Mouse (Mus musculus): ENCODE measurements around the gene Dgki. TPM values are rescaled to one million over a fixed set of nuclear protein-coding genes. Genes with fewer than 3 reads are reported as not detected.

Gene Dgki
- polyA plus RNA-seq, 1 experiment from 2014 or later = 5.9 TPM

GRCm38 (mm10) chr6:37291171-37291570, 8.8 kb downstream of the Dgki start:
- ATAC-seq (ENCODE audit: low FRiP score) = no peak
- WGBS = 97% methylated on average over 1 of the region's 1 CpGs
- H3K4me2 ChIP-seq = no peak overlapping the region

DNA sequence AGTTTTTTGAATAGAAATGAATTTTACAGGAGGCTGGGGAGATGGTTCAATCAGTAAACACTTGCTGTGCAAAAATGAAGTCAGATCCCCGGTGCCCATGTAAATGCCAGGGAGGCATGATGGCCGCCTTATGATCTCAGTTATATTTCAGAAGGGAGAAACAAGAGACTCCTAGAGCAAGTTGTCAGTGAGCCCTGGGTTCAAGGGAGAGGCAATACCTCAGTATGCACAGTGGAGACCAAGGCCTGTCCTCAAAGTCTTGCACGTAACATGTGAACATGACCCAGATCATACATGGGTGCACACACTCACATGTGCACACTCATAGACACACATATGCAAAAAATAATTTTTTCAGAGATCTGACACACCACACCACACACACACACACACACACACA, 9.3 kb downstream of the Dgki start:
- no peaks in the 10 kb centered on the region for H3K9me3 ChIP-seq
- peaks cover 16% of the 10 kb centered on the region; the same call in 1 of the 2 replicates for H3K4me1 ChIP-seq (replicated peaks)
- ATAC-seq (ENCODE audit: low FRiP score) = no peak
- 0 out of 2 replicates have a peak, but pooled peaks cover 8% of the 10 kb centered on the region for H3K36me3 ChIP-seq
- no peak overlapping the region for H3K27ac ChIP-seq
- over 99% methylated on average over 3 of the region's 3 CpGs for WGBS
- no peak overlapping the region for H3K9ac ChIP-seq
- no peak overlapping the region for H3K4me3 ChIP-seq
- no peak overlapping the region for H3K4me2 ChIP-seq
- H3K27me3 ChIP-seq = no peaks in the 10 kb centered on the region

More at GRCm38 (mm10) chr6:37291171-37291570, 8.8 kb downstream of the Dgki start:
- no peaks in the 10 kb centered on the region for H3K9me3 ChIP-seq
- H3K9ac ChIP-seq = no peak overlapping the region
- H3K27ac ChIP-seq = no peak overlapping the region
- H3K4me1 ChIP-seq (replicated peaks) = peaks cover 20% of the 10 kb centered on the region
- 0 out of 2 replicates have a peak, but pooled peaks cover 5% of the 10 kb centered on the region for H3K36me3 ChIP-seq
- H3K27me3 ChIP-seq = no peaks in the 10 kb centered on the region
- no peak overlapping the region for H3K4me3 ChIP-seq

DNA sequence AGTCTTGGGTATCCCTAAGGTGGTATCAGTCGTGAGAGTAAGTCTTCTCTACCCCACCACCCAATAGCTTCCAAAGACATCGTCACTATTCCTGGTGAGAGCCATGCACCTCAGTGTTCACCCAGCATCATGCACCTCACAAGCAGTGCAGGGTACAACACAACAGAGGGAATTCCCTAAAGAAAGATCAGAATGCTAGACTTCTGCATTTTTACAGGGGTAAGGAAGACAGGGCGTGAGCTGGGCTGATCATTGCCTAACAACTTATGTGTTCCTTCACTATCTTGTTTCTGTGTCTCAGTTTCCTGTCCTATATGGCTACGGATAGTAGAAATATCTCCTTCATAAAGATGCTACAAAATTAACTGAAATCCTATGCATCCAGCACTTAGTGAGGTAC, 13.8 kb downstream of the Dgki start:
- Histone ChIP-seq H3K4me2 (no peak overlapping the region), H3K4me1 (replicated peaks) (no peaks in the 10 kb centered on the region), H3K9me3 (no peaks in the 10 kb centered on the region), H3K4me3 (no peak overlapping the region), H3K27ac (no peak overlapping the region), H3K27me3 (no peaks in the 10 kb centered on the region), H3K9ac (no peak overlapping the region), H3K36me3 (peaks cover 11% of the 10 kb centered on the region; the same call in 1 of the 2 replicates)
- 95% methylated on average over 4 of the region's 4 CpGs for WGBS
- no peak for ATAC-seq (ENCODE audit: low FRiP score)

- no peak for ATAC-seq (ENCODE audit: low FRiP score)
- Histone ChIP-seq H3K9ac (no peak overlapping the region), H3K4me2 (no peak overlapping the region), H3K36me3 (peaks cover 11% of the 10 kb centered on the region; the same call in 1 of the 2 replicates), H3K27me3 (no peaks in the 10 kb centered on the region), H3K4me1 (replicated peaks) (no peaks in the 10 kb centered on the region), H3K9me3 (no peaks in the 10 kb centered on the region), H3K27ac (no peak overlapping the region), H3K4me3 (no peak overlapping the region)
- 95% methylated on average over 9 of the region's 9 CpGs for WGBS
Measured at GRCm38 (mm10) chr6:37284879-37285278, 15.1 kb downstream of the Dgki start.

DNA sequence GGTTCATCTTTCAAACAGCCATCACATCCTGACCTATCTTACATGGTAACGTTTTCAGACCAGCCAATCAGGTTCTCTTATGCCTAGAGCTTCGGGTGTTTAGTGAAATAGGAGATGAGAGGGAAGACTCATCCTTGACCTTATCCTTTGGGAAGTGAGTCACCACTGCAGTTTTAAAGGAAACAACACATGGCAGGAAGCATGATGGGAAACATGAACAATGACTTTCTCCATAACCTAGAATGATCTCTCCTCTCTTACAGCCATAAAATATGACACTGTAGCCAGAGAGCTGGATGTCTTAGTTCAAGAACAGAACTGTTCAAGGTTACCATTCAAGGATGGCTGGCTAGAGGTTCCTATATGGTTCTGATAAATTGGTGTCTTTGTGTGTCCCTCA, 16.6 kb downstream of the Dgki start:
- no peak overlapping the region for H3K9ac ChIP-seq
- WGBS = 70% methylated on average over 2 of the region's 2 CpGs
- no peaks in the 10 kb centered on the region for H3K4me1 ChIP-seq (replicated peaks)

GRCm38 (mm10) chr6:37282659-37283058, 17.3 kb downstream of the Dgki start:
- WGBS = 82% methylated on average over 1 of the region's 1 CpGs
- ATAC-seq (ENCODE audit: low FRiP score) = no peak
- Histone ChIP-seq H3K4me3 (no peak overlapping the region), H3K9me3 (no peaks in the 10 kb centered on the region), H3K9ac (no peak overlapping the region), H3K4me1 (replicated peaks) (no peaks in the 10 kb centered on the region), H3K36me3 (peaks cover 11% of the 10 kb centered on the region; the same call in 1 of the 2 replicates), H3K27ac (no peak overlapping the region), H3K27me3 (no peaks in the 10 kb centered on the region), H3K4me2 (no peak overlapping the region)

More for the DNA sequence above, 16.6 kb downstream of the Dgki start:
- Histone ChIP-seq H3K4me2 (no peak overlapping the region), H3K27me3 (no peaks in the 10 kb centered on the region), H3K36me3 (peaks cover 11% of the 10 kb centered on the region; the same call in 1 of the 2 replicates), H3K27ac (no peak overlapping the region), H3K9me3 (no peaks in the 10 kb centered on the region), H3K4me3 (no peak overlapping the region)
- ATAC-seq (ENCODE audit: low FRiP score) = no peak

DNA sequence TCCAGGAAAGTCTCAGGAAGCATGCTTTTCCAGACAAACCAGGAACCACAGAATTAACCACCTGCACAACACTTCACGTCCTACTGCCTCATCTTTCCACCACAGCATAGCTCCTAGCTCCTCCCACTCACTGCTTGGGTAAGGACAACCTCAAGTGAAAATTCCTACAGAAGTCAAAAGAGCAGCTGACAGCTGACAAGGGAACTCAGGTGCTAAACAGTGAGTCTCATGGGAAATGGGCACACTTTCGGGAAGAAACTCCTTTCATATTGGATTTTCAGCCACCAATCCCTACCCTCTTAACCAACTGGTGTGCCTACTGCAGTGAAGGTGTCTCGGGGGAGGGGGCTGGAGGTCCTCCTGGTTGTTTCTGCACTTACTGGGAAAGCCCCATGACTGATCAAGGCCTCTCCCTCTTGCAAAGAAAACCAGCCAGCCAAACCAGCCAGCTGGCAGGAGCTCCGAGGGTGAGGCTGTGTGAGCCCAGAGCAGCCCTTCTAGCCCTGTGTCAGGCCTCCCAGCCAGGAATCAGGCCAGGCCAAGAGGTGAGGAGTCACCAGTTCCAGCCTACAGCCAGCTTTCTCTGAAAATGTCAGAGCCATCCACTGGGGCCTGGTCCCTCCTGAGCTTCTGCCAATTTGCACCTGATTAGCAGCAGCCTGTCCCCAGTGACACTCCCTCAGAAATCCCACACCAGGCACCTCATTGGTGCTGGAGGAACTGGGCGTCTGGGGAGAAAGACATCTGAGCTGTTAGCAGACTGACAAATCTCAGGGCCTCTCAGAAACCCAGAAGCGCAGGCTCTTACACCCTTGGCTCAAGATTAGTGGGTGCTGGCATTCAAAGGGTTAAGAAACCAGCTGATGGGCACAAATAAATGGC, 22.9 kb downstream of the Dgki start:
- Histone ChIP-seq H3K27ac (peak overlapping the region; percentile 35), H3K4me1 (replicated peaks) (peaks cover 9% of the 10 kb centered on the region), H3K9me3 (no peaks in the 10 kb centered on the region), H3K36me3 (no peaks in the 10 kb centered on the region), H3K27me3 (no peaks in the 10 kb centered on the region), H3K9ac (no peak overlapping the region), H3K4me3 (no peak overlapping the region), H3K4me2 (no peak overlapping the region)
- ATAC-seq (ENCODE audit: low FRiP score) = no peak
- WGBS = 62% methylated on average over 6 of the region's 6 CpGs

DNA sequence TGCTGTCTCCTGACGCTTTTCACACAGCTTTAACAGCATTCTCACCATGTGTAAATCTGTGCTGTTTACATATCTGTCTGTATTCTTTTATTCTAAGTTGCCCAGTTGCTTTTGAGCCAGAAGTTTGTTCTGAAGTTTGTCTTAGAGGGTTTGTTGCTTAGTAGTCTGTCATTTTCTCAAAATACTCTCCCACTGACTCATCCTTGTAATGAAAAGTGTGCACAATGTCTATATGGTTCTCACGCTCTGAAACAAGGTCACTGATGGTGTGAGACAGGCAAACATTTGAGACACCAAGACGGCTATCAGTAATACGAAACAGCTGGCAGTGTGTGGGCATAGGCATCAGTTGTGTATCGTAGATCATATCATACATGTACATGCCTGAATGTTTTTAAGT, 23.8 kb downstream of the Dgki start:
- Histone ChIP-seq H3K4me1 (replicated peaks) (peaks cover 9% of the 10 kb centered on the region), H3K36me3 (no peaks in the 10 kb centered on the region), H3K27ac (no peak overlapping the region), H3K9me3 (no peaks in the 10 kb centered on the region), H3K4me2 (no peak overlapping the region), H3K4me3 (no peak overlapping the region), H3K27me3 (no peaks in the 10 kb centered on the region), H3K9ac (no peak overlapping the region)
- ATAC-seq (ENCODE audit: low FRiP score) = no peak
- 88% methylated on average over 5 of the region's 5 CpGs for WGBS

- H3K9ac ChIP-seq = no peak overlapping the region
- H3K9me3 ChIP-seq = no peaks in the 10 kb centered on the region
- no peaks in the 10 kb centered on the region for H3K27me3 ChIP-seq
- H3K27ac ChIP-seq = no peak overlapping the region
- no peak overlapping the region for H3K4me2 ChIP-seq
- H3K36me3 ChIP-seq = no peaks in the 10 kb centered on the region; the same call in 1 of the 2 replicates
- H3K4me3 ChIP-seq = no peak overlapping the region
- ATAC-seq (ENCODE audit: low FRiP score) = no peak
- WGBS = 84% methylated on average over 8 of the region's 8 CpGs
- H3K4me1 ChIP-seq (replicated peaks) = no peaks in the 10 kb centered on the region
Measured at GRCm38 (mm10) chr6:37270905-37271591, 28.9 kb downstream of the Dgki start.

DNA sequence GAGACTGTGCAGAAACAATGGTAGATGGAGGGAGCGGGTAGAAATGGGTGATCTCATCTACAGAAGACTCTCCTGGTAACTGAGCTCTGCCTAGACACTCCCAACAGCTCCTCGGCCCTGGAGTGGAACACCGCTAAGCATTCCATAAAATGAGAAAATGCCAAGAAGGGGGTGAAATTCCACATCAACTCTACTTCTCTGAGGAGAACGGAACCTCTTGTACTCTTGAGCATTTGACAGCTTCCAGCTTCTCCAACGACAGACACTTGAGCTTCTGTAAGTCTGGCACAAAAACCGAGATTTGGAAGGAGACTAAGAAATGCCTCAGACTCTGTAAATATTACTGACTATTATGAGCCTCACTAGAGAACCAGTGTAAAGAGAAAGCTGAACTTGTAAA, 31.4 kb downstream of the Dgki start:
- no peak for ATAC-seq (ENCODE audit: low FRiP score)
- no peak overlapping the region for H3K4me2 ChIP-seq
- no peak overlapping the region for H3K4me3 ChIP-seq
- no peak overlapping the region for H3K9ac ChIP-seq
- no peaks in the 10 kb centered on the region for H3K4me1 ChIP-seq (replicated peaks)
- WGBS = 89% methylated on average over 6 of the region's 6 CpGs
- no peaks in the 10 kb centered on the region for H3K9me3 ChIP-seq
- no peak overlapping the region for H3K27ac ChIP-seq
- H3K27me3 ChIP-seq = no peaks in the 10 kb centered on the region
- H3K36me3 ChIP-seq = no peaks in the 10 kb centered on the region; the same call in 1 of the 2 replicates

- Histone ChIP-seq H3K4me3 (no peak overlapping the region), H3K4me2 (no peak overlapping the region), H3K27ac (no peak overlapping the region), H3K36me3 (no peaks in the 10 kb centered on the region; the same call in 1 of the 2 replicates), H3K4me1 (replicated peaks) (no peaks in the 10 kb centered on the region), H3K9ac (no peak overlapping the region), H3K27me3 (no peaks in the 10 kb centered on the region), H3K9me3 (no peaks in the 10 kb centered on the region)
- no peak for ATAC-seq (ENCODE audit: low FRiP score)
- 90% methylated on average over 4 of the region's 4 CpGs for WGBS
Measured at GRCm38 (mm10) chr6:37267952-37268351, 32.0 kb downstream of the Dgki start.

DNA sequence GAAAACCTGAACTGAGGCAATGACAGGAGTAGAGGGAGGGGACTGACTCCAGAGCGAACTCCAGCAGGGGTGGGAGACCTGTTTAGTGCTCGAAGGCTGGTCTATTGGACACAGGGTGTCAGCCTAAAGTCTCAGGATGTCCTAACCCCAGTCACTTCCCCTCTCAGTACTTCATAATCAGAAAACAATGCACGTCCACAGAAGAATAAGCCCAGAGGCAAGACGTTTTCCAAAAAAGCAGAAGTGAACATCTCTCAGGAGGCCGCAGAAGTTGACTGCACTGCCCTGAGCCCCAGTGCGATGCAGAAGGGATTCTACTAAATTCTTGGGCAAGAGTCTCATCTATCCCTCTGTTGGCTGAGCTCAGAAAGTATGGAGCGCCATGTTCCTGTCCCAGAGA, 37.5 kb downstream of the Dgki start:
- Histone ChIP-seq H3K27ac (no peak overlapping the region), H3K9ac (no peak overlapping the region), H3K9me3 (no peaks in the 10 kb centered on the region), H3K4me3 (no peak overlapping the region), H3K27me3 (no peaks in the 10 kb centered on the region), H3K4me2 (no peak overlapping the region), H3K36me3 (no peaks in the 10 kb centered on the region; the same call in 1 of the 2 replicates), H3K4me1 (replicated peaks) (no peaks in the 10 kb centered on the region)
- 90% methylated on average over 7 of the region's 7 CpGs for WGBS
- no peak for ATAC-seq (ENCODE audit: low FRiP score)
